Mouse (Mus musculus) limb, embryonic 11.5 days (tissue): ENCODE data around the gene Pola2. TPM values are rescaled to one million over a fixed set of nuclear protein-coding genes. Genes with fewer than 3 reads are reported as not detected.

ENCODE experiments used
- ATAC-seq: fragments of 200-750 bp; cut with Nextera tagmentation; 2 replicates; pipeline ENCODE4 v1.8.0; 2017; ENCODE audit warnings: low read depth; ENCODE audit not compliant: insufficient number of reproducible peaks, low FRiP score, low TSS enrichment
- DNase-seq: peaks from one replicate; pipeline ENCODE4 v3.0.0-alpha.2; 2015; ENCODE audit warnings: low spot score
- H3K27ac ChIP-seq: fragments of 300-500 bp; sonication (generic); replicated peaks from 2 replicates; pipeline ENCODE4 v1.5.1; 2014; ENCODE audit warnings: low read depth, mild to moderate bottlenecking, low read length
- H3K27me3 ChIP-seq: fragments of 300-500 bp; sonication (generic); 2 replicates; pipeline ENCODE4 v1.6.1; 2014; ENCODE audit warnings: mild to moderate bottlenecking, low read length, mixed read lengths; ENCODE audit not compliant: control insufficient read depth, insufficient read depth
- H3K36me3 ChIP-seq: fragments of 300-500 bp; sonication (generic); 2 replicates; pipeline ENCODE4 v1.6.1; 2014; ENCODE audit warnings: mild to moderate bottlenecking, low read length, moderate library complexity, mixed read lengths; ENCODE audit not compliant: control insufficient read depth, insufficient read depth
- H3K4me1 ChIP-seq: fragments of 300-500 bp; sonication (generic); 2 replicates; pipeline ENCODE4 v1.6.1; 2014; ENCODE audit warnings: low read length, mixed read lengths; ENCODE audit not compliant: control insufficient read depth, insufficient read depth
- H3K4me2 ChIP-seq: fragments of 300-500 bp; sonication (generic); 2 replicates; pipeline ENCODE4 v1.6.1; 2014; ENCODE audit warnings: low read depth, mild to moderate bottlenecking, moderate library complexity; ENCODE audit not compliant: severe bottlenecking
- H3K4me3 ChIP-seq: fragments of 300-500 bp; sonication (generic); 2 replicates; pipeline ENCODE4 v1.5.1; 2014; ENCODE audit warnings: low read depth, low read length
- H3K9ac ChIP-seq: fragments of 300-500 bp; sonication (generic); 2 replicates; pipeline ENCODE4 v1.6.1; 2014; ENCODE audit warnings: mild to moderate bottlenecking, low read length
- H3K9me3 ChIP-seq: fragments of 300-500 bp; sonication (generic); 2 replicates; pipeline ENCODE4 v1.6.1; 2016; ENCODE audit warnings: low read length; ENCODE audit not compliant: control insufficient read depth
- WGBS: fragments of 180-500 bp; shearing (Covaris S2); extraction: QIAGEN DNeasy Blood & Tissue Kit; methylation state at CpG from one replicate; pipeline ENCODE4 v1.1.7; 2014; 5-methylcytosine and 5-hydroxymethylcytosine counted together
- polyA plus RNA-seq: library from polyadenylated mRNA; unstranded; fragments of >200 nt; fragmentation: Nextera tagmentation; extraction: Ambion mirVana; gene quantifications from 2 replicates; pipeline ENCODE4 v1.2.1, GENCODE M21; 2014

Gene Pola2
- polyA plus RNA-seq, 1 experiment from 2014 or later = 109 TPM

- no peak for DNase-seq
- Histone ChIP-seq H3K27ac (no peak overlapping the region), H3K4me2 (no peak overlapping the region), H3K36me3 (no peaks in the 10 kb centered on the region), H3K4me3 (no peak overlapping the region), H3K9ac (no peak overlapping the region), H3K27me3 (no peaks in the 10 kb centered on the region), H3K9me3 (no peaks in the 10 kb centered on the region), H3K4me1 (peaks cover 7% of the 10 kb centered on the region)
- ATAC-seq = no peak
- 85% methylated on average over 7 of the region's 7 CpGs for WGBS
Measured at GRCm38 (mm10) chr19:5992012-5992411, 28.0 kb upstream of the Pola2 start.

DNA sequence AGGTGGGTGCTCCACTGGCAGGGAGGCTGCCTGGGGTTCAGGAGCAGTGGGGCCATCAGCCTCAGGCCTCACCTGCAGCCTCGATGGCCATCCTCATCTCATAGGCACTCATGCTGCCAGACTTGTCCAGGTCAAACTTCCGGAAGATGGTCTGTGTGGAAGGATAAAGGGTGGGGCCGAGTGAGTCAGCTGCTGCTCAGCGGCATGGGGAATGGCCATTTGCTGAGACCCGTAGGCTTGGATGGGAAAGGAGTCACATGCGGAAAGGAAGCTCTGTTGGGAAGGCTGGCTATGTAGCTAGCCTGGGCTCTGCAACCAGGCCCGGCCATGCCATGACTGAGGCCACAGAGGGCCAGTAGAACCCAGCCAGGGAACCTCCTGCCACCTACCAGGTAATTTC, 27.5 kb upstream of the Pola2 start:
- DNase-seq = no peak
- Histone ChIP-seq H3K27ac (no peak overlapping the region), H3K36me3 (no peaks in the 10 kb centered on the region), H3K27me3 (no peaks in the 10 kb centered on the region), H3K9ac (no peak overlapping the region), H3K9me3 (no peaks in the 10 kb centered on the region), H3K4me1 (peaks cover 7% of the 10 kb centered on the region), H3K4me3 (no peak overlapping the region), H3K4me2 (no peak overlapping the region)
- no peak for ATAC-seq
- WGBS = 90% methylated on average over 7 of the region's 7 CpGs

DNA sequence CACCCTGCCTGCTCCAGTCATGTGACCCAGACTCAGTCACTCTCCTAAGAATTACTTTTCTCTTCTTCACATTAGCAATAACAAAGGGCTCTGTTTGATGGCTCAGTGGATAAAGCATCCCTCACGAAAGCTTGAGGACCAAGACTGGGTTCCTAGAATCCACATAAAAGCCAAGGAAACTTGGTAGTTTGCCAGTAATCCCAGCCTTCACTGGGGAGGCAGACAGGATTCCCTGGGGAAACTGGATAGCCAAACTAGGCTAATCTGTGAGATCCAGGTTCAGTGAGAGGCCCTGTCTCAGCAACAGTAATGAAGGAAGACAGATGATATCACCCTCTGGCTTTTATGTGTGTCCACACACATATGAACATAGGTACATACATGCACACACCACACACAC, 26.9 kb upstream of the Pola2 start:
- Histone ChIP-seq H3K9me3 (no peaks in the 10 kb centered on the region), H3K36me3 (no peaks in the 10 kb centered on the region), H3K27me3 (no peaks in the 10 kb centered on the region), H3K4me3 (no peak overlapping the region), H3K27ac (no peak overlapping the region), H3K4me2 (no peak overlapping the region), H3K9ac (no peak overlapping the region), H3K4me1 (peaks cover 9% of the 10 kb centered on the region)
- ATAC-seq = no peak
- no peak for DNase-seq
- 91% methylated on average over 1 of the region's 1 CpGs for WGBS

GRCm38 (mm10) chr19:5990033-5990432, 26.0 kb upstream of the Pola2 start:
- Histone ChIP-seq H3K9me3 (no peaks in the 10 kb centered on the region), H3K4me2 (no peak overlapping the region), H3K36me3 (no peaks in the 10 kb centered on the region), H3K27ac (no peak overlapping the region), H3K4me1 (peaks cover 12% of the 10 kb centered on the region), H3K9ac (no peak overlapping the region), H3K27me3 (no peaks in the 10 kb centered on the region), H3K4me3 (no peak overlapping the region)
- WGBS = 92% methylated on average over 12 of the region's 12 CpGs
- ATAC-seq = no peak
- no peak for DNase-seq

- ATAC-seq = no peak
- H3K9ac ChIP-seq = no peak overlapping the region
- peaks cover 12% of the 10 kb centered on the region for H3K4me1 ChIP-seq
- no peaks in the 10 kb centered on the region for H3K27me3 ChIP-seq
- DNase-seq = no peak
- no peak overlapping the region for H3K27ac ChIP-seq
- 80% methylated on average over 6 of the region's 6 CpGs for WGBS
- no peaks in the 10 kb centered on the region for H3K9me3 ChIP-seq
- no peak overlapping the region; the same call in 1 of the 2 replicates for H3K4me2 ChIP-seq
- no peak overlapping the region for H3K4me3 ChIP-seq
- no peaks in the 10 kb centered on the region for H3K36me3 ChIP-seq
Measured at GRCm38 (mm10) chr19:5989585-5989984, 25.6 kb upstream of the Pola2 start.

- DNase-seq (peak; percentile 85), ATAC-seq (0 out of 2 replicates have a peak, but pooled peaks have one; percentile 49)
- 11% methylated on average over 13 of the region's 13 CpGs for WGBS
- Histone ChIP-seq H3K9me3 (no peaks in the 10 kb centered on the region), H3K27ac (peak overlapping the region; percentile 47; the same call in 1 of the 2 replicates), H3K4me2 (peak overlapping the region; percentile 27; the same call in 1 of the 2 replicates), H3K27me3 (no peaks in the 10 kb centered on the region), H3K4me1 (peaks cover 12% of the 10 kb centered on the region), H3K9ac (peak overlapping the region; percentile 53), H3K4me3 (0 out of 2 replicates have a peak overlapping the region, but pooled peaks have one; percentile 8), H3K36me3 (no peaks in the 10 kb centered on the region)
Measured at GRCm38 (mm10) chr19:5988815-5989452, 24.9 kb upstream of the Pola2 start.

DNA sequence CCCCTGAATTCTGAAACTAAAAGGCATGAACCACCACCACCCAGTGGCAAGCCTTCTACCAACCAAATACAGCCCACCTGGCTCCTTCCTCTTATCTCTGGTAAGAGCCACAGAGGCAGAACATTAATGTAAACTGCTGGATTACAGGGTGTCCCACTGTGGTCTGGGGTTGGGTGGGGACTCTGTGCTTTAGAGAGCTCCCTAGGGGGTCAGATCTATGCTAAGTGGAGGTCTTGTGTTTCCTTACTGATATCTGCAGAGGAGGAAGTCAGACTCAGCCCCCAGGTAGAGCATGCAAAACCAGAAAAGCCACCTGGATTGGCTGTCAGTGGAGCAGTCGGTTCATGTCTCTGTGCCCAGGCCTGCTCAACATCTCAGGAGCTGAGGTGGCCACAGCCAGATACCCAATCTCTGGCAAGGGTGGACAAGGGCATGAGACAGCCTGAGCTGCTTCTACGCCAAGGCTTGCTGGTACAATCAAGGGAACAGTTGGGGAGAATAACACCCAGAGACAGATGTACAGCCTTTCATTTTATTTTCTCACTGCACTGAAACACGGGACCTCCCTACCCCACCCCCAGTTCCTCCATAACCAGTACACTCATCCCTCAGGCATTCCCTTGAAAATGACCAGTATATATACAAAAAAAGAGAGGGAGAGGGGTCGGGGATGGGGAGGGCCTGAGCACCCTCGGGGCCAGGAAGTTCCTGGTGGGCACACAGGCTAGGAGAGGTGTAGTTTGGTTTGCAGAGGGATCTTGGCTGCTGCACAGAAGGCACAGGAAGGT, 24.2 kb upstream of the Pola2 start:
- ATAC-seq (no peak), DNase-seq (no peak)
- Histone ChIP-seq H3K4me2 (no peak overlapping the region), H3K9ac (peak overlapping the region; percentile 53; the same call in 1 of the 2 replicates), H3K27me3 (no peaks in the 10 kb centered on the region), H3K27ac (no peak overlapping the region), H3K9me3 (no peaks in the 10 kb centered on the region), H3K4me3 (no peak overlapping the region), H3K4me1 (peaks cover 12% of the 10 kb centered on the region), H3K36me3 (no peaks in the 10 kb centered on the region)
- 63% methylated on average over 5 of the region's 5 CpGs for WGBS

DNA sequence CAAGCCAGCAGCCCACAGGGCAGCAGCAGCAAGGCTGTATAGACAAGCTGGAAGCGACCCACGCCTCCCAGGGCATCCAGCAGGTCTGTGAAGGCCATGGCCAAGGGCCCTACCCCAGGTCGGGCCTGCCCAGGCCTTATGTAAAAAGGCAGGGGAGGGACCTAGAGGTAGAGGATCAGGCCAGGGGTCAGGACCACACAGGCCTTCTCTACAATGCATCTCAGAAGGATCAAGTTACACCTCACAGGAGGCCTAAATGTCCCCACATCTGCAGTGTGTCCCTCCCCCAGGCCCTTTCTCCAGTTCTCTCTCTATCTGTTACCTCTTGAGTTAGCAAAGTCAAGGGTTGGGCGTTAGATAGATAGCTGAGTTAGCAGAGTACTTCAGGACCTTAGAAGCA, 22.0 kb upstream of the Pola2 start, which contains the start of gene Slc22a20:
Gene Slc22a20, minus strand, starts transcription at position 101 of the 400 bp plus-strand sequence.
- Histone ChIP-seq H3K27ac (no peak within 1 kb of the TSS), H3K4me1 (peaks cover 12% of the 10 kb centered on the region), H3K9ac (no peak within 1 kb of the TSS), H3K4me3 (no peak within 1 kb of the TSS), H3K4me2 (no peak within 1 kb of the TSS), H3K27me3 (no peaks in the 10 kb centered on the region), H3K9me3 (no peaks in the 10 kb centered on the region), H3K36me3 (no peaks in the 10 kb centered on the region)
- WGBS = 32% methylated on average over 4 of the region's 4 CpGs
- DNase-seq = no peak
- ATAC-seq = no peak
